Mouse (Mus musculus) forebrain, embryonic 11.5 days (tissue): Measurements from ENCODE around the gene Cstb. TPM values are rescaled to one million over a fixed set of nuclear protein-coding genes. Genes with fewer than 3 reads are reported as not detected.

ENCODE experiments used
- ATAC-seq: fragments of 200-750 bp; cut with Nextera tagmentation; replicated peaks from 2 replicates; pipeline ENCODE4 v1.8.0; 2017; ENCODE audit warnings: moderate TSS enrichment; ENCODE audit not compliant: low FRiP score
- DNase-seq: peaks from one replicate; pipeline ENCODE4 v3.0.0-alpha.2; 2017; ENCODE audit warnings: low spot score
- H3K27ac ChIP-seq: fragments of 300-500 bp; sonication (generic); 2 replicates; pipeline ENCODE4 v1.5.1; 2014; ENCODE audit warnings: low read depth, low read length
- H3K27me3 ChIP-seq: fragments of 300-500 bp; sonication (generic); 2 replicates; pipeline ENCODE4 v1.6.1; 2014; ENCODE audit warnings: mild to moderate bottlenecking, low read length, mixed read lengths; ENCODE audit not compliant: control insufficient read depth, insufficient read depth
- H3K36me3 ChIP-seq: fragments of 300-500 bp; sonication (generic); 2 replicates; pipeline ENCODE4 v1.6.1; 2014; ENCODE audit warnings: mild to moderate bottlenecking, low read length, moderate library complexity, mixed read lengths; ENCODE audit not compliant: control insufficient read depth, insufficient read depth
- H3K4me1 ChIP-seq: fragments of 300-500 bp; sonication (generic); replicated peaks from 2 replicates; pipeline ENCODE4 v1.6.1; 2014; ENCODE audit warnings: low read length, mixed read lengths; ENCODE audit not compliant: control insufficient read depth, insufficient read depth
- H3K4me2 ChIP-seq: fragments of 300-500 bp; sonication (generic); 2 replicates; pipeline ENCODE4 v1.6.1; 2014; ENCODE audit warnings: low read depth, mild to moderate bottlenecking, low read length, moderate library complexity, mixed read lengths; ENCODE audit not compliant: severe bottlenecking
- H3K4me3 ChIP-seq: fragments of 300-500 bp; sonication (generic); 2 replicates; pipeline ENCODE4 v1.5.1; 2014; ENCODE audit warnings: low read depth, low read length
- H3K9ac ChIP-seq: fragments of 300-500 bp; sonication (generic); 2 replicates; pipeline ENCODE4 v1.6.1; 2014; ENCODE audit warnings: low read length
- H3K9me3 ChIP-seq: fragments of 300-500 bp; sonication (generic); 2 replicates; pipeline ENCODE4 v1.6.1; 2016; ENCODE audit warnings: low read length, mixed read lengths; ENCODE audit not compliant: control insufficient read depth
- WGBS: fragments of 180-500 bp; shearing (Covaris S2); extraction: QIAGEN DNeasy Blood & Tissue Kit; methylation state at CpG from one replicate; pipeline ENCODE4 v1.1.7; 2014; 5-methylcytosine and 5-hydroxymethylcytosine counted together
- polyA plus RNA-seq: library from polyadenylated mRNA; unstranded; fragments of >200 nt; fragmentation: Nextera tagmentation; extraction: Ambion mirVana; gene quantifications from 2 replicates; pipeline ENCODE4 v1.2.1, GENCODE M21; 2014

Cstb gene
- polyA plus RNA-seq, 1 experiment from 2014 or later: 112 TPM

DNA sequence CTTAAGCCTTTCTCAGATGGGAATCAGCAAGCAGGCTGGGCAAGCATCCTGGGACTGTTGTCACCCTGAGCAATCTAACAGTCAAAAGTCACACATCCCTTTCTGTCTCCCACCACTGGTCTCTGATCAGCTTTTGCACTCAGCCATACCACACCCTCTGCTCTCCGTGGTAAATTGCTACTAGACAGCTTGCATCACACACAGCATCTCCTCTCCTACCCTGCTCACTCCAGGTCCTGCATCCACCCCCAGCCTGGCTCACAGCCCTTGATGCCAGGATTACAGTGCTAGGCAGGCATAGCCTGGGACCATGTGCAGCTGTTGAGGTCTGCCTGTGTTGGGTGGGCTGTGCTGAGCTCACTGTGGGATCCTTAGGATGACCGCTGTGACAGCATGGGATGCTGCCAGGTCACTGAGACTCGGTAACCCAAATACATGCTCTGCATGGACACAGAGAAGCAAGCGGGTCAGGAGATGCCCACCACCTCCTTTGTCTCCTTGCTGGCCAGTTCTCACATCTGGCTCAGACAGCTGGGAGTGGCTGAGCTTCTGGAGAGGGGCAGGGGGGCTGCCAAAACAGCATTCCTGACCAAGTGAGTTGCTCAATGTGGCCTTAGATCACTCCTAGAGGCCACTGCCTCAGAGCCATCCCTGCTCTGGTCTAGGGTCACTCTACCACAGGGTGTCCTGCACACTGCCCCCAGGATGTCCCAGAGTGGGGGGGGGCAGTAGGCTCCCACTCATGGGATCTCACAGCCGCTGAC is 33.1 kb downstream of the Cstb start:
- WGBS: 70% methylated on average over 5 of the region's 5 CpGs
- H3K27ac ChIP-seq: no peak overlapping the region
- peak; percentile 50 for DNase-seq

DNA sequence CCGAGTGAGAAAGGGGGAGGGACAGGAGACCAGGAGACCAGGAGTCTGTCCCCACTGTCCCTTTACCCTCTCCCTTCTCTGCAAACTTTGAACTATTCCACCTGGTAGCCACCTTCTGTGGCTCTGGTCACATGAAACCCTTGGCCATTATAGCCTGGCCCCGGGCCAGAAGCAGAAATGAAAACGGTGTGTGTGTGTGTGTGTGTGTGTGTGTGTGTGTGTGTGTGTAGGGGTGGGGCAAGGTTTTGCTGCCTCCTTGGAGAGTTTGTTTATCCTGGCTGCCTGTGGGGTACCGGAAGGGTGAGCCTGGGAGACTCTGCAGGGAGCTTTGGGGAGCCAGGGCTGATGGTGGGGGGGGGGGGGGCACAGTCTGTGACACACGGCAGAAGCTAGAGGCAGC is 35.0 kb downstream of the Cstb start:
- H3K27me3 ChIP-seq: no peaks in the 10 kb centered on the region
- H3K9me3 ChIP-seq: no peaks in the 10 kb centered on the region
- ATAC-seq: no peak
- no peak overlapping the region for H3K27ac ChIP-seq
- no peak overlapping the region for H3K4me3 ChIP-seq
- H3K36me3 ChIP-seq: no peaks in the 10 kb centered on the region
- DNase-seq: no peak
- H3K4me2 ChIP-seq: no peak overlapping the region
- WGBS: 62% methylated on average over 5 of the region's 5 CpGs
- no peak overlapping the region for H3K9ac ChIP-seq
- H3K4me1 ChIP-seq: peaks cover 5% of the 10 kb centered on the region

More for the DNA sequence above, 33.1 kb downstream of the Cstb start:
- Histone ChIP-seq H3K4me3 (no peak overlapping the region), H3K9ac (no peak overlapping the region), H3K4me1 (peaks cover 3% of the 10 kb centered on the region), H3K36me3 (no peaks in the 10 kb centered on the region), H3K9me3 (no peaks in the 10 kb centered on the region), H3K4me2 (no peak overlapping the region), H3K27me3 (no peaks in the 10 kb centered on the region)
- no peak for ATAC-seq

DNA sequence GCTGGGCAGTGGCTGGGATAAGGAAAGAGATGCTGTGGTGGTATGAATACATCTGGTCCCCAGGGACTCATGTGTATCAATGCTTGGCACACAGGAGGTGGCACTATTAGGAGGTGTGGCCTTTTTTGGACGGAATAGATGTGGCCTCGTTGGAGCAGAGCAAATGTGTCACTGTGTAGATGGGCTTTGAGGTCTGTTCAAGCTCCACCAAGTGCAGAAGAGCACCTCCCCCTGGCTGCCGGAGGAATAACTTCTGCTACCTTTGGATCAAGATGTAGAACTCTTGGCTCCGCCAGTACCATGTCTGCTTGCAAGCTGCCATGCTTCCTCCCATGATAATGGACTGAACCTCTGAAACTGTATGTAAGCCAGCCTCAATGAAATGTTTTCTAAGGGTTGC is 36.3 kb downstream of the Cstb start:
- H3K9me3 ChIP-seq: no peaks in the 10 kb centered on the region
- no peak for DNase-seq
- H3K36me3 ChIP-seq: no peaks in the 10 kb centered on the region
- ATAC-seq: no peak
- no peaks in the 10 kb centered on the region for H3K27me3 ChIP-seq
- WGBS: 76% methylated on average over 4 of the region's 4 CpGs
- no peak overlapping the region for H3K4me3 ChIP-seq
- peaks cover 5% of the 10 kb centered on the region for H3K4me1 ChIP-seq
- H3K27ac ChIP-seq: no peak overlapping the region
- no peak overlapping the region for H3K9ac ChIP-seq
- H3K4me2 ChIP-seq: no peak overlapping the region

GRCm38 (mm10) chr10:78462945-78463768 is 37.7 kb downstream of the Cstb start:
- H3K36me3 ChIP-seq: no peaks in the 10 kb centered on the region
- H3K27me3 ChIP-seq: no peaks in the 10 kb centered on the region
- H3K9me3 ChIP-seq: no peaks in the 10 kb centered on the region
- ATAC-seq (no peak), DNase-seq (no peak)
- no peak overlapping the region for H3K27ac ChIP-seq
- 86% methylated on average over 8 of the region's 8 CpGs for WGBS
- no peak overlapping the region for H3K4me2 ChIP-seq
- H3K4me1 ChIP-seq: peaks cover 2% of the 10 kb centered on the region; the same call in 1 of the 2 replicates
- no peak overlapping the region for H3K9ac ChIP-seq
- H3K4me3 ChIP-seq: no peak overlapping the region

- H3K9me3 ChIP-seq: no peaks in the 10 kb centered on the region
- peak overlapping the region; percentile 62 for H3K4me3 ChIP-seq
- H3K36me3 ChIP-seq: no peaks in the 10 kb centered on the region
- peak overlapping the region; percentile 99 for H3K4me2 ChIP-seq
- H3K27ac ChIP-seq: no peak overlapping the region
- peak overlapping the region; percentile 67; the same call in 1 of the 2 replicates for H3K9ac ChIP-seq
- H3K4me1 ChIP-seq: peaks cover 2% of the 10 kb centered on the region; the same call in 1 of the 2 replicates
- no peaks in the 10 kb centered on the region for H3K27me3 ChIP-seq
- 83% methylated on average over 3 of the region's 3 CpGs for WGBS
- DNase-seq: no peak
- no peak for ATAC-seq
Measured at GRCm38 (mm10) chr10:78463769-78464167, 38.3 kb downstream of the Cstb start.

DNA sequence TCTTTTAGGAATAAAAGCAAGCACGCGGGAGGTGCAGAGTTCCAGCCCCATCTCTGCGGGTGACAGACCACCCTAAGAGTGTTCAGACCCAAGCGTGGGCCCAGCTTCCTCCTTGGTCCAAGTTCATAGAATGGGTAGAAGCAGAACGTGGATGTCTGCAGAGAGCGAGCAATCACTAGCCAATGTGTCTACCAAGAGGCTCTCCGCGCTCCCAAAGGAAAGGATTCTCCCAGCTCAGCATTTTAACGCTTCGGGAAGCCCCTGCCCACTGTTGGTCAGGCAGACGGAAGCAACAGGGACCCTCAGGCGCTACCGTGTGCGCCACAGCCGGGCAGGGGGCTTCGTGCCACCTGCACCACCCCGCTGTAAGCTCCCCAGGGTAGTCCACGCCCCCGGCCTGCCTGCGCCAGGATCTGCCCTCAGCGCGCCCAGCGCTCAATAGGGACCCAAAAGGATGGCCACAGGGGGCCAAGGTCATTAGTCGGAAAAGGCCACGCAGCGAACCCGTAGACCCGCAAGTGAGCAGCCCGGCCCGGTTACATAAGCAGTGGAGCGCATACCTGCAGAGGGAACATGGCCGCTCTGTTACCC is 38.8 kb downstream of the Cstb start:
- DNase-seq (no peak), ATAC-seq (peak; percentile 54)
- Histone ChIP-seq H3K36me3 (no peaks in the 10 kb centered on the region), H3K27ac (no peak overlapping the region), H3K4me2 (peak overlapping the region; percentile 99), H3K4me3 (peak overlapping the region; percentile 62), H3K4me1 (peaks cover 2% of the 10 kb centered on the region; the same call in 1 of the 2 replicates), H3K27me3 (no peaks in the 10 kb centered on the region), H3K9me3 (no peaks in the 10 kb centered on the region), H3K9ac (peak overlapping the region; percentile 67)
- 1% methylated on average over 32 of the region's 32 CpGs for WGBS

DNA sequence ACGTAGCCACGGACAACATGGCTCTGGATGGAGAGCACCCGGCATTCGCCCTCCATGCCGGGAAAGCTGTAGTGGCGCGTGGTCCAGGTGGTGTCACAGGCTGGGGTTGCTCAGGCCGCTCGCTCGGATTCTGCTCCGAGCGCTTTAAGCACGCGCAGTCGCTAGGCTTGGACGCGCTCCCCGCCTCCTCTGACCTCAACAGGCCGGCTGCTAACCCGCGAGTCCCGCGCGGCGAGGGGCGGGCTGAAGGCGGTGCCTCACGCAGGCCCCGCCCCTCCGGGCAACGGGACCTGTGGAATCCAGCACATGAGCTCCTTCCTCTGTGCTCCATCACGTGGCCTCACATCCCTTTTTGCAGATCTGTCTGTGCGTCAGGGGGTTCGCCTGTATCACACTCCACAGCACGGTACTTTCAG is 39.3 kb downstream of the Cstb start, which contains the start of gene Pdxk:
Pdxk (minus strand) TSS at position 184 of the 416 bp plus-strand sequence.
- H3K27ac ChIP-seq: no peak within 1 kb of the TSS

GRCm38 (mm10) chr10:78465472-78465871 is 40.0 kb downstream of the Cstb start:
- ATAC-seq: 0 out of 2 replicates have a peak, but pooled peaks have one; percentile 4
- no peaks in the 10 kb centered on the region for H3K9me3 ChIP-seq
- H3K4me2 ChIP-seq: peak overlapping the region; percentile 99; the same call in 1 of the 2 replicates
- H3K36me3 ChIP-seq: no peaks in the 10 kb centered on the region
- peaks cover 2% of the 10 kb centered on the region; the same call in 1 of the 2 replicates for H3K4me1 ChIP-seq
- peak overlapping the region; percentile 17 for H3K9ac ChIP-seq
- no peak overlapping the region for H3K4me3 ChIP-seq
- peak; percentile 45 for DNase-seq
- H3K27ac ChIP-seq: no peak overlapping the region
- 79% methylated on average over 3 of the region's 3 CpGs for WGBS
- H3K27me3 ChIP-seq: no peaks in the 10 kb centered on the region

More for the DNA sequence above, 39.3 kb downstream of the Cstb start, which contains the start of gene Pdxk:
- H3K4me2 ChIP-seq: peak within 1 kb of the TSS; percentile 99
- peak within 1 kb of the TSS; percentile 67 for H3K9ac ChIP-seq
- peak; percentile 93 for ATAC-seq
- no peaks in the 10 kb centered on the region for H3K9me3 ChIP-seq
- no peaks in the 10 kb centered on the region for H3K27me3 ChIP-seq
- H3K4me1 ChIP-seq: peaks cover 2% of the 10 kb centered on the region; the same call in 1 of the 2 replicates
- WGBS: 1% methylated on average over 31 of the region's 35 CpGs
- DNase-seq: peak; percentile 95
- no peaks in the 10 kb centered on the region for H3K36me3 ChIP-seq
- H3K4me3 ChIP-seq: peak within 1 kb of the TSS; percentile 62
